Mouse (Mus musculus): Measurements from ENCODE around the gene Slc25a25.

GRCm38 (mm10) chr2:32408429-32409424 lies 42.5 kb downstream of the Slc25a25 start:
- TF ChIP-seq CTCF (IDR thresholded peaks at IDR 0.05; ENCODE audit: low read depth) (no peak), EP300 (IDR thresholded peaks at IDR 0.05; ENCODE audit: low read depth) (peak; percentile 83)

Measured in liver, postnatal 0 days (tissue).